Mouse (Mus musculus): Measurements from ENCODE around the gene Bysl. TPM values are rescaled to one million over a fixed set of nuclear protein-coding genes. Genes with fewer than 3 reads are reported as not detected.

The Bysl gene
- total RNA-seq, 2 experiments from 2014 or later: 5.6 to 7.3 TPM

DNA sequence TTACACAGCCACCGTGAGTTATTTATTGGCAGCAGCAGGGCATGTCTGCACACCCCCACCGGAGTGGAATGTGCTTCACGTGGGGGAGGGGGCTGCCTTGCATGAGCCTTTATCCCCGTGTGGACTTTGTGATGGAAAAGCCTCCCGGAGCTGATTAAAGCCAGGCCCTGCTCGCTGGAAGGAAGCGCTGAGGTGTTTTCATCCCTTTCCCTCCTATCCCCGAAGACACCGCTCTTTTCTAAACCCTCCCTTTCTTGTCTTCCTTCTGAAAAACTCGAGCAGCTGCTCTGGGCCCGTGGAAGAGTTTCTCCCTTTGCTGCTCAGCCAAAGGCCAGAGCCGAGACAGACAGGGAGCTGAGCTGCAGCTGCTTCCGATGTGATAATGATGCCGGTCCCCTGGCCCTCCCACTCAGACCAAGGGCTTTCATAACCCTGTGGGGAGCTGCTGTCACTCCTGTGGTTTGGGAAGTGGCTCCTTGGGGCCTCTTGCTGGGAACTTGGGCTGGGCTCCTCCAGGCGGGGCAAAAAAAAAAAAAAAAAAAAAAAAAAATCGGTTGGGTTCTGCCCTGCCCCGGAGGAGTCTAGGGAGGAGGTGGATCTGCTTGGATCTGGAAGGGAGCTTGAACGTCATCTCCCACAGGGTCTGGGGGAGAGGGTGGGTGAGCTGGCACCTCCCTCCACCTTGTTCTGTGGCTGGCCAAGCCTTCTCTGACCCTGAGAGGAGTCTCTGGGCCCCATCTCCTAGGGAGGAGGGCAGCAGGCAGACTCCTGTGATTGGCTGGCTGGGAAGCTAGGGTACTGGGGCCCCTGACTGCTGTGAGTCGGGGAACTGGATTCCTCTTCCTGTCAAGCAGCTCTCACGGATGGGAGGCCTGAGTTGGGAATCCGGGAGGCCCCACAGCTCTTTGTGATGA is 15.8 kb downstream of the Bysl start:
- ATAC-seq (ENCODE audit: poor library complexity, severe bottlenecking): peak; percentile 58

DNA sequence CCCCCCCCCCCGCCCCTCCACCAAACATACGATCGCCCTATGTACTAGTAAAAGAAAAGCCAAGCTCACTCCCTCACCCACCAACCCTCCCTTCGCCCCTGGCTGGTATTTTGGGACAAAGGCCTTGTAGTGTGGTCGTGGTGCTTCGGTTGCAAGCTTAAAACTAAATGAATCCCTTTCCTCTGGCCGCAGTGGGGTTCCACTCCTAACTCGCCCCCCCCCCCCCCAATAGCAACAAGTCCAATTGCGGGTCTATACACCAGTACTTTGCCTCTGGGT is 16.4 kb downstream of the Bysl start:
- no peak for ATAC-seq (ENCODE audit: poor library complexity, severe bottlenecking)

DNA sequence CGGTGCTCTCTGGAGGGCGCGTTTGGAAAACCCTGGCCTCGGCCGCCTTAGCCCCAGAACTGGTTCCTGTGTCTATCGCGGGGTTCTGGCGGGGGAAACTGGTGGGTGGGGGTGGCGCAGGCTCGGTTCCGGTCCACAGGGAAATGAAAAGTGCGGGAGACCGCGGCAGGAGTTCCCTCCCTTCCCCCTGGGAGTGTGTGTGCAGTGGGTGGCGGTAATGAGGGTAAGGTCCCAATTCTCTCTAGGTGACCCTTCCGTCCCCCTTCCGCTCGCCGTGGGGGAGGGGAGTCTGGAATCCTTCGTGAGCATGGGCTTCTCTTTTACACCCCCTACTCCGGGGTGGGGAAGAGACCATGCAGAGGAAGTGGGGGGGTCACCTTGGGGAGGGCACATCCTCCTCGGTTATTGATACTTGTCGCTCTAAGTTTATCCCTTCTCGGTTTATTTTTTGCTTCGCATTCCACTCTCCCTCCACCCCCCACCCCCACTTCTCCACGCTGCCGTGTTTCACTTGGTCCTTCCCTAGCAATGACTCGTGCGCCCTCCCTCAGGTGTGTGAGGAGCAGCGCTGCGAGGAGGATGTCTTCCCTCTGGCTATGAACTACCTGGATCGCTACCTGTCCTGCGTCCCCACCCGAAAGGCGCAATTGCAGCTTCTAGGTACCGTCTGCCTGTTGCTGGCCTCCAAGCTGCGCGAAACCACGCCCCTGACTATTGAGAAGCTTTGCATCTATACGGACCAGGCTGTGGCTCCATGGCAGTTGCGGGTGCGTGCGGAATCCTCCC is 16.9 kb downstream of the Bysl start:
- ATAC-seq (ENCODE audit: poor library complexity, severe bottlenecking): no peak

DNA sequence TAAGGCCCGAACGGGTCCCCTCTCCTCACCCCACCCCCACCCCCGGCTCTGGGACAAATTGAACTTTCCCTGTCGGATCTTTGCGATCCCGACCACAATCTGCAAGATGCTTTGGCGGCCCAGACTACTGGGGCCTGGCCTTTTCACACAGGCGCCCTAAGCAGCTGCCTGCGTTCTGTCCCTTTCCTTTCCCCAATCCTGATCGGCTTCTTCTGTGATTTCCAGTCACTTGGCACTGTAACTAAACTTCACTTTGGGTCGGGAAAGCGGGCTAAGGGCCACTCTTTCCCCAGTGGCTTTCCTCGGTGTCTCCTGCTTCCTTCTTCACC is 17.5 kb downstream of the Bysl start:
- ATAC-seq (ENCODE audit: poor library complexity, severe bottlenecking): no peak

DNA sequence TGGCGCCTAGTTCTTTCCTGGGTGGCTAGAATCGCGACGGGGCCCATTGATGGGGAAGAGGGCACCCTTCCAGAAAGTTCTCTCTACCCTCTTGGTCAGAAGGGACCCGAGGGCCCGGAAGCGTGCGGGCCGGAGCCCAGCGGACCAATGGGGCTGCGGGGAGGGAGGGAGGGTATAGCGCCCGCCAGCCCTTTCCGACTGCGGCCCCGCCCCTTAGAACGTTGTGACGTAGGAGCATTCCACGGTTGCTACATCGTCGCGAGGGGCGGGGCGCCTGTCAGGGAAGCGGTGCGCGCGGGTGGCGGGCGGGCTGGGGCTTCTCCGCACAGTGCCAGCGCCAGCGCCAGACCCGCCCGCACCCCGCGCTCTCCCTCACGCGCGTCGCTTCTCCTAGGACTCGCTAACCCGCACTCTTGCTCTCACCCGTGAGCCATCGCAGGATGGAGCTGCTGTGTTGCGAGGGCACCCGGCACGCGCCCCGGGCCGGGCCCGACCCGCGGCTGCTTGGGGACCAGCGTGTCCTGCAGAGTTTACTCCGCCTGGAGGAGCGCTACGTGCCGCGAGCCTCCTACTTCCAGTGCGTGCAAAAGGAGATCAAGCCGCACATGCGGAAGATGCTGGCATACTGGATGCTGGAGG is 18.0 kb downstream of the Bysl start:
- peak; percentile 69 for ATAC-seq (ENCODE audit: poor library complexity, severe bottlenecking)

DNA sequence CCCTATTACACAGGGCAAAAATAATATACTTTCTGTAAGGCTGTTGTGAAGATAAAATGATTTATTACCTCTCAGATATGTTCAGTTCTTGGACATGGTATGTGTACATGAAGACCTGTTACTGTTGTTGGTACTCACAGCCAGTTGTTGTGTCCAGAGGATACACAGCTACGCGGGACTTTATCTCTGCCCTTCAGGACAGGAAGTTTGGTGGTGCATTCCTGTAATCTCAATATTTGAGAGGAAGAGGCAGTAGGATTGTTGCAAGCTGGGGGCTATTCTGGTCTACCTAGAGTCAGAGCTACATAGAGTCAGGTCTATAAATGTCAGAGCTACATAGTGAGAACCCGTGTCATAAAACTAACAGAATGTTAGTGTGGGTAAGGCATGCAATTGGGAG is 20.2 kb downstream of the Bysl start:
- ATAC-seq (ENCODE audit: poor library complexity, severe bottlenecking): no peak

DNA sequence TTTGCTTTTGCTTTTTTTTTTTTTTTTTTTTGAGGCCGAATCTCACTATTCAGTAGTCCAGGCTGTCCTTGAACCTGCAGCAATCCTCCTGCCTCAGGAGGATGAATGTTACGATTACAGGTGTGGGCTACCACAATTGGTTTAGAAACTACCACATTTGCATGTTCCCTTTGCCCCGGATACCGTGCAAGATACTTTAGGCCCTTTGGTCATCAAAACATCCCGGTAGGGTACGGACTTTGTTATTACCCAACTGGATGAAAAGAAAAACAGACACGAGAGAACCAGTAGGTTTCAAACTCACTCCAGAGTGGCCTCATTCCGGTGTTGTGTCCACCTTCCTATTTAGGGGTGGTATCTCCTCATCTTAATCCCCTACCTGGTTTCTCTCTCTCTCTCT is 22.8 kb downstream of the Bysl start:
- no peak for ATAC-seq (ENCODE audit: poor library complexity, severe bottlenecking)

DNA sequence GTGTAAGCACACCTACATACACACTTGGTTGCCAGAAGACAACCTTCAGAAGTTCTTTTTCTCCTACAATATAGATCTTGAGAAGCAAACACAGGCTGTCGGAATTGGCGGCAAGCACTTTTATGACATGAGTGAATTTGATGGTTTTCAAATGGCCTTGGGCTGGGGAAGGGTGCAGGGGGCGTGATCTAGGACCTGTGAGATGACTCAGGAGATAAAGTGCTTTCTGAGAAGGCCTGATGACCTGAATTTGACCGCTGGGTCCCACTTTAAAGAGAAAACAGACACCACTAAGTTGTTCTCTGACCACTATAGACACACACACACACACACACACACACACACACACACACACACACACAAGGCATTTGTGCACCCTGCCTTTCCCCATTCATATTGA is 30.3 kb downstream of the Bysl start:
- ATAC-seq (ENCODE audit: poor library complexity, severe bottlenecking): no peak

DNA sequence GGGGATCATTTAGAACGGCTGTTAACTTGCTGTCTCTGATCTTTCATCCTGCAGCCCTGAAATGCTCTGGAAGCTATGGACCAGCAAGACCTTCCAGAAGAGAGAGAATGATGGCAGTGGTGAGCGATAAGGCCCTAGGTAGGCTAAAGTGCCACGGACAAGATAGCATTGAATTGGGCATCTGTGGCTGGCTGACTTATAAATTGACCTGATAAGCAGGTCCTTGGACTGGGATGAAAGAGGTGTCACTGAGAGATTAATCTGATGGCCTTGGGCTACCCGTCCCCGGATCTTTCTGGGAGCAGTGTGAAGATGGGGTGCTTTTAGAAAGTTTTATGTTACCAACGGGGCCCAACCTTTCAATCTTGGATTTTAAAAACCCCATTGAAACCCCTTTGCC is 32.6 kb downstream of the Bysl start:
- no peak for ATAC-seq (ENCODE audit: poor library complexity, severe bottlenecking)

DNA sequence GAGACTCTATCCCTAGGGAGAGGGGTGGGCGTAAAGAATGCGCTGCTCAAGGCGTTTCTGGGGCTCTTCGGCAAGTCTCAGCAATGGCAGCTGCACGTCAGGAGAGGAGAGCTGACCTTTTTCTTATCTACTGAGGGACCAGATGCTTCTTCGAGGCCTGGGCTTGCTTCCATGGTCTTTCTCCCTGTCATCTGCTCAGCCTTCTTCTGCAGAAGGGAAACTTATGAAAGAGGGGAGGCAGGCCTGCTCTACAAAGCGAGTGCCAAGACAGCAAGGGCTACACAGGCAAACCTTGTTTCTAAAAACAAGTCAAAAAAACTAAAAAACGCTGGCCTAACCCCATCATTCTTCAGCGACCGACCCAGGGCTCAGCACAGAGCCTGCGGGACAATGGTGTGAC is 36.5 kb downstream of the Bysl start:
- no peak for ATAC-seq (ENCODE audit: poor library complexity, severe bottlenecking)

DNA sequence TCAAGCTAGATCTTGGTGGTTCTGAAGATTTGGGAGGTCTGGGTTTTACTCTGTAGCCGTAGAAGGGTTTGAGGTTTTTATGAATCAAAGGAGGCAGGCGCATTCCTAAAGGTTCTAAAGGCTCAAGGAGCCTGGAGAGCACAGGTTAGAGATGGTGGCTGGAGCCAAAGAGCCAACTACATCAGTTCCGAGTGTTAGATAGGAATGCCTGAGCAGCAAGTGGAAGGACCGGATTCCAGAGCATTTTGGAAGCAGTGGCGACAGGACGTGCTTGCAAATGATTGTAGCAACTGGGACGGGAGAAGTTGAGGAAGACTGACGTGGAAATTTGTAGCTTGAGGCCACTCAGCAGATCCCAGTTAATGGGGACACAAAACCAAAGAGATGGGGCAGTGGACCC is 37.3 kb downstream of the Bysl start:
- no peak for ATAC-seq (ENCODE audit: poor library complexity, severe bottlenecking)

DNA sequence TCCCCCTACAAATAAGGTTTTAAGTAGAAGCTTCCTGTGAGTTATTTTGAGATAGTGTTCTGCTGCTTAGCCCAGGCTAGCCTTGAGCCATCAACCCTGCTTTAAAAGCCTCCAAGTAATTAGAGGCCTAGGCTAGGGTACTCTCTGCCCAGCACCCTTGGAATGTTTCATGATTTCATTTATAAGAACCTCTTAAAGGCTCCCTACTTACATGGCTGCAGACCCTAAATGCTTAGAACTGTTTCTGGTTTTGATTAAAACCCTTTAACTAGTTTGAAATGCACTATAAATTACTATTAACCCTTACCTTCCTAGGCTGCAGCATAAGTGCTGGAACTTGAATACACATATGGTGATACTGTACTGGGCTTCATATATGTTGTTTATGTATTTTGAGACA is 38.9 kb downstream of the Bysl start:
- no peak for ATAC-seq (ENCODE audit: poor library complexity, severe bottlenecking)

DNA sequence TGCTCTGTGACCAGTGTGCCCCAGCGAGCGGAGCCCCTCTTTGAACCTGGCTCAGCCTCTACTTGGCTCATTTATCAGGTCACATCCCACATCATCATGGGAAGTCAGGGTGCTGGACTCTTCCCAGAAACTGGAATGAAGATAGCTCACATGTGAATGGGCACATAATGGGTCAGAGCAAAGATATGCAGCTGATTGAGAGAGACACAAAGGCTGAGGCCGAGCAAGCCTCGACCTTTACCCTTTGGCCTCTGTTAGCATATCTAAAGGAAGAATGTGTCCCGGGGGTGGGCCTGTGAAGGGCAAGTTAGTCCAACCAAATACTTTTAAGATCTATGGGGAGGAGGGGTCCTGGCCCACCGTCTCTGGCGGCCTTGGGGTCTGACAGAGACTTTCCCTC is 39.7 kb downstream of the Bysl start:
- ATAC-seq (ENCODE audit: poor library complexity, severe bottlenecking): no peak

DNA sequence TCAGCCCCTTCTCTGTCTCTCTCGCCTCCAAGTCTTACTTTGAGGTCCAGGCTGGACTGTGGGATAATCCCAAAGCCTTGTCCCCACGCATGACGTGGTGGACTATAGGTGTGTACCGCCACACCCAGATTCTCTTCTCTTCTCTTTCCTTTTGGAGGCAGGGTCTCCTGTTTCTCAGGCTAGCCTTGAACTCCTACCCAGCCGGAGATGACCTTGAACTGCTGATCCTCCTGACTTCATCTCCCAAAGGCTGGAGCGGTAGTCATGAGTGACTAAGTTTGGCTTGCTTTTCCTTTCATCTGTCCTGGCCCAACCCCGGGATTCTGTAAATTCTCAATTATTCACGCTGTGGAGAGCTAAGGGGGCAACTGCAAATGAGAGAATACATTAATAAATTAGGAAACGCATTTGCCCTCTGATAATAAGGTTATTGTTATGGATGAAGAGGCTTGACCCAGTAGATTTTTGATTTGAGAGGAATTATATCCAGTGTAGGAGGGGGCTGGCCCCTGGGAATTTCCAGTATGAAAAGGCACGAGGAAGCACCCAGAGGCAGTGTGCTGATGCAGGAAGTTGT is 42.3 kb downstream of the Bysl start:
- no peak for ATAC-seq (ENCODE audit: poor library complexity, severe bottlenecking)

DNA sequence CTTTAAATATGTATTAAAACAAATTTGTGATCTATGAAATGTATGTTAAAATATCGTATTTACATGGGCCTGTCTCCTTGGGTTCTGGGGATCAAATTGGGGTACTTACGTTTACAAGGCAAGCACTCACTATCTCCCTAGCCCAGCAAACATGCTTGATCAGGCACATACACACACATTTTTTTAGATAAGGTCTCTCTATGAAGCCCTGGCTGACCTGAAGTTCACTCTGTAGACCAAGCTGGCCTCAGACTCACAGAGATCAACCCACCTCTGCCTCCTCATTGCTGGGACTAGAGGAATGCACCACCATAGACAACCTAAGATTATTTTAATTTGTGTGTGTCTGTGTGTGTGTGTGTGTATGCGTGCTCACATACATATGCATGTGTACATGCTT is 42.9 kb downstream of the Bysl start:
- ATAC-seq (ENCODE audit: poor library complexity, severe bottlenecking): no peak

DNA sequence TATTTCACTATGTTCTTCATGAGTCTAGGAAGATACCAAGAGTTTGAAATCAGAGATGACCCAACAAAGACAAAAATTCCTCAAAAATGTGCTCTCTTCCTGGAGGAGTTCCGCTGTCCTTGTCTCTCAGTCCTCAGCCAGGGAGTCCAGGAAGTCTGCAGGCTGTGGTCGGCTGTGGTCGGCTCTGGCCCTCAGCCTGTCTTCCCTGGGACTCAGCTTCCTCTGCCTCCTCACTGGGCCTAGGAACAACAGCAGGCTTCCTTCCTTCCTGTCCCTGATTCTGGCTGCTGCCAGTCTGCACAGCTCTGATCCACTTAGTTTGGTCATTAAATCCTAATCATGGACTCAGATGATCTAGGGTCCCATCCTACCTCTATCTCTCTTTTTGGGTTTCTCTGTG is 44.0 kb downstream of the Bysl start:
- no peak for ATAC-seq (ENCODE audit: poor library complexity, severe bottlenecking)

DNA sequence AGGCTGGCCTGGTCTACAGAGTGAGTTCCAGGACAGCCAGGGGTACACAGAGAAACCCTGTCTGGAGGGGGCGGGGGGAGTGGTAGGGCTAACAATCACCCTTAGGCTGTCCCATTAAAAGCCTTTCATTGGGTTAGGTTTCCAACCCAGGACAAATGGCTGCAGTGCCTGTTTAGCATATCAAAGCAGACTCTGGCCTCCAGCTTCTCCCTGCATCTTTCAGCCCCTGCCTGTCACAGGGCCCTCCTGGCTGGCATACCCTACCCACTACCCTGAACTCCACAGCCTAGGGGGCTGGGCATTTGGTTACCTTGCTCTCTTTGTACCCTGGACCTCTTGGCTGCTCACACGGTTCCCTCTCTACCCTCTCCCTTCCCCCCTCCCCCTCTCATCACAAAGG is 45.2 kb downstream of the Bysl start:
- ATAC-seq (ENCODE audit: poor library complexity, severe bottlenecking): no peak

DNA sequence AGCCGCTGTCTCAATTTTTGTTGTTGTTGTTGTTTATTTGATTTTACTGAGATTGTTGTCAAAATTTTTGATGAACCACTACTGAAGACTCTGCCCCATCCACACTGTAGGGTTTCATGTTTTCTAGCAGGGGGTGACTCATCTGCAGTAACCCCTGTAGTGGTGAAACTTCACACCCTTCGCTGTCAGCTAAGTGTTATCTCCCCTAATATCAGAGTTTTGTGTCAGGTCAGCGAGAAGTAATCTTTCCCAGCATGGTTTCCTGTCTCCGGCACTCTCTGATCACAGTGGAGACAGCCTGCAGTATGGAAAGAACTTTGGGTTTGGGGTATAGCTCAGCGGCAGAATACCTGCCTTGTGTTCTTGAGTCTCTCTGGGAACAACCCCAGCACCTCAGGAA is 46.7 kb downstream of the Bysl start:
- ATAC-seq (ENCODE audit: poor library complexity, severe bottlenecking): peak; percentile 57; the same call in 1 of the 2 replicates

DNA sequence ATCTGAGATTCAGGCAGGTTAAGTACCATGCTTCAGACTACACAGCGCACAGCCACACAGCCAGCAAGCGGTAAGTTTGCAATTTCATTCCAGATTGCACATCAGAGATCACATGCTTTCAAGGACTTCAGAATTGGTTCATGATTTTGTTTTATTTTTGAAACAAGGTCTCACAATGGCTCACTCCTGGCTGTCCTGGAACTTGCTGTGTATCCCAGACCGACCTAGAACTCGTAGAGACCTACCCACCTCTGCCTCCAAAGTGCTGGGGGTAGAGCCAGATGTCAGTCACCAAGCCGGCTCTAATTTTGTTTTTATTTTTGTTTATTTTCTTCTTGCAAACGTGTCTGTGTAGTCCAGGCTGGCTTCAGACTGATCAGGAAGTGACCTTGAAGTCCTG is 48.4 kb downstream of the Bysl start:
- ATAC-seq (ENCODE audit: poor library complexity, severe bottlenecking): no peak

DNA sequence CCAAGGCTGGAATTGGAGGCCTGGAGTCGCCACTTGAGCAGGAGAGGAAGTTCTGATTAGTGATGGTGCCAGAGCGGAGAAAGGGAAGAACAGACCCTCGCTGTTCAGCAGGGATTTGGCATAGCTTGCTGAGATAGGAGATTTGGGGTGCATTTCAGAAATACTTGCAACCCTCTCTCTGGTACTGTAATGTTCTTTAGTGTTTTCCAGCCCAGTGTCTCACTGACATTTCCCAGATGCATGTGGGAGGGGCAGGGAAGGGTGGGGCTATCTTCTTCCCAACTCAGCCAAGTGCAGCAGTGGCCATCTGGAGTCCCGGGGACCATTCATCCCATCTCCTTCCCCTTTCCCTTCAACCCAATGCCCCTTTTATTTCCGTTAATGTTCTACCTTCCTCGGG is 51.6 kb downstream of the Bysl start:
- no peak for ATAC-seq (ENCODE audit: poor library complexity, severe bottlenecking)

DNA sequence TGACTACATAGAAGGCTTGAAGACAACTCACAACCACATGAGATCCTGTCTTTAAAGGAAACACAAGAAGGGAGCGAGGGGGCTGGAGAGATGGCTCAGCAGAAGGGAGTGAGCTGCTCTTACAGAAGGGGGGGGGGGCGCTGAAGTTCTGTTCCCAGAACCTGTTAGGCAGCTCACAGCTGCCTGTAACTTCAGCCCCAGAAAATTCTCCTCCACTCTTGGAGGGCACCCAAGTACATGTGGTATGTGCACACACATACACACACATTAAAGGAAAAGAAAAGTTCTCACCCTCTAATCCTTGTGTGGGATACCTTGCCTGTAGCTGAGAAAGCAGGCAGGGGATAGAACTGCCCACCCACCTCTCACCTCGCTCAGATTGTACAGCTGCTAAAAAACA is 54.1 kb downstream of the Bysl start:
- no peak for ATAC-seq (ENCODE audit: poor library complexity, severe bottlenecking)

DNA sequence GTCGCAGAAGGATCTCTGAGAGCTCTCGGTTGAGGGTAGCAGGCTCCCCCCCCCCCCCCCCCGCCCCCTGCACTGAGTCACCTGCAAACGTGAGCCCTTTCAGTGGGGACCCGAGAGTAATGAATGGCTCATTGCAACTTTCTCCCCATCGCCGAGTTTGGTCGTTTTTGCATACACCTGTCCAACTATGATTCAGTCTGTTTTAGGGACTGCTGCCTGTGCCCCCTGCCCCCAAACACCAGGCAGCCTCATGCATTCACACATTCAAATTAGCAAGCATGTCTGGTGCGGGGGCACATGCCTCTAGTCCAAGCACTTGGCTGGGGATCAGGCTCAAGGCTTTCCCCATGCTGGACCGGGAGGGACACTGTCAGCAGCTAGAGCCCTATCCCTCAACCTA is 56.7 kb downstream of the Bysl start:
- no peak for ATAC-seq (ENCODE audit: poor library complexity, severe bottlenecking)
